8 mouse cellular contexts compared by ENCODE assay signal in genomic region chr8:123212321-123213117, GRCm38 (mm10). TPM values are rescaled to one million over a fixed set of nuclear protein-coding genes. Genes with fewer than 3 reads are reported as not detected.
DNase-seq lines count a peak whose midpoint lies in the region; ATAC-seq and TF ChIP-seq lines count a peak whose summit lies in the region.

Gene Chmp1a (minus strand): TSS chr8:123212763.
Gene Spata33 (plus strand): TSS chr8:123212832.

- peak within 1 kb of the TSS; percentile 92 for H3K4me2 ChIP-seq in forebrain, embryonic 14.5 days (ENCODE audit: low read length)
- H3K4me2 ChIP-seq in lung, embryonic 14.5 days = peak within 1 kb of the TSS; percentile 96

- peak within 1 kb of the TSS; percentile 48; the same call in 1 of the 2 replicates for H3K27ac ChIP-seq in forebrain, embryonic 14.5 days (ENCODE audit: low read depth, low read length)
- H3K27ac ChIP-seq in lung, embryonic 14.5 days (ENCODE audit: low read depth) = peak within 1 kb of the TSS; percentile 50; the same call in 1 of the 2 replicates

- H3K4me1 ChIP-seq in G1E (ENCODE audit: insufficient read depth, low read depth, low read length) = peaks cover 46% of the 10 kb centered on the region
- H3K4me1 ChIP-seq in forebrain, embryonic 14.5 days (ENCODE audit: control insufficient read depth, insufficient read depth, low read length) = peaks cover 10% of the 10 kb centered on the region
- 0 out of 2 replicates have a peak, but pooled peaks cover 4% of the 10 kb centered on the region for H3K4me1 ChIP-seq in lung, embryonic 14.5 days (ENCODE audit: insufficient read depth)

- intact Hi-C loops in heart, postnatal 14 days (cut with DNase I) = no loop called here

- peak; percentile 38; the same call in 1 of the 2 replicates for TF ChIP-seq CTCF in G1E (IDR thresholded peaks at IDR 0.05; ENCODE audit: low read depth, low read length)
- peak; percentile 68 for TF ChIP-seq CTCF in lung, embryonic 14.5 days (IDR thresholded peaks at IDR 0.05; ENCODE audit: low read depth)

- peaks cover 9% of the 10 kb centered on the region for H3K27me3 ChIP-seq in G1E (ENCODE audit: insufficient read depth, low read length)
- no peaks in the 10 kb centered on the region for H3K27me3 ChIP-seq in forebrain, embryonic 14.5 days (replicated peaks; ENCODE audit: control insufficient read depth, insufficient read depth, low read length)
- H3K27me3 ChIP-seq in lung, embryonic 14.5 days (ENCODE audit: insufficient read depth, low read length) = no peaks in the 10 kb centered on the region

- peak within 1 kb of the TSS; percentile 86 for H3K4me3 ChIP-seq in G1E (ENCODE audit: low read depth, low read length)
- H3K4me3 ChIP-seq in forebrain, embryonic 14.5 days (ENCODE audit: low read depth, low read length) = peak within 1 kb of the TSS; percentile 98
- peak within 1 kb of the TSS; percentile 93 for H3K4me3 ChIP-seq in lung, embryonic 14.5 days (ENCODE audit: low read depth, low read length)

- peak within 1 kb of the TSS; percentile 97 for H3K9ac ChIP-seq in forebrain, embryonic 14.5 days (ENCODE audit: low read length)
- H3K9ac ChIP-seq in lung, embryonic 14.5 days = peak within 1 kb of the TSS; percentile 97

- no peaks in the 10 kb centered on the region for H3K9me3 ChIP-seq in G1E (replicated peaks)
- H3K9me3 ChIP-seq in forebrain, embryonic 14.5 days (replicated peaks; ENCODE audit: control insufficient read depth, low read length) = no peaks in the 10 kb centered on the region
- H3K9me3 ChIP-seq in lung, embryonic 14.5 days (ENCODE audit: low read depth, low read length) = no peaks in the 10 kb centered on the region

- WGBS in forebrain, embryonic 14.5 days = 2% methylated on average over 65 of the region's 76 CpGs
- under 1% methylated on average over 76 of the region's 76 CpGs for WGBS in lung, embryonic 14.5 days

- peak; percentile 96 for DNase-seq in G1E (ENCODE audit: low spot score)
- DNase-seq in cerebellum, adult 11 months = peak; percentile 85
- peak; percentile 95 for DNase-seq in forebrain, embryonic 14.5 days (ENCODE audit: low spot score)
- DNase-seq in heart, postnatal 14 days = peak; percentile 90
- peak; percentile 75 to 92 for DNase-seq in layer of hippocampus, adult 18-20 months (ENCODE audit: low spot score in 2 of 2)
- peak; percentile 95 for DNase-seq in lung, embryonic 14.5 days
- peak; percentile 78 to 84 for DNase-seq in thymus, adult 18-20 months

- peaks cover 40% of the 10 kb centered on the region for H3K36me3 ChIP-seq in G1E (replicated peaks)
- peaks cover 29% of the 10 kb centered on the region for H3K36me3 ChIP-seq in forebrain, embryonic 14.5 days (ENCODE audit: control insufficient read depth, insufficient read depth, low read length)
- peaks cover 25% of the 10 kb centered on the region for H3K36me3 ChIP-seq in lung, embryonic 14.5 days (ENCODE audit: insufficient read depth)

- ATAC-seq in G1E (ENCODE audit: extremely low read depth, insufficient number of reproducible peaks, low FRiP score, poor library complexity, severe bottlenecking) = peak; percentile 79
- ATAC-seq in forebrain, embryonic 14.5 days = peak; percentile 97
- peak; percentile 92 for ATAC-seq in lung, embryonic 14.5 days (ENCODE audit: insufficient read depth)
- peak; percentile 69 for ATAC-seq in neutrophil, adult 5-6 weeks (ENCODE audit: extremely low read depth, insufficient number of reproducible peaks, low FRiP score, poor library complexity, severe bottlenecking)

RNA-seq across cellular contexts. Expression of gene Chmp1a, which starts in this region (rescaled TPM):
- 19.6 and 37.3 TPM in 2 replicates for total RNA-seq in G1E (2014; fragmentation: Nextera tagmentation)
- total RNA-seq in G1E (2017) = 57.9 and 78.2 TPM in 2 replicates
- polyA plus RNA-seq in G1E (2012) = 32.7 and 35.9 TPM in 2 replicates
- 180 and 200 TPM in 2 replicates for polyA plus RNA-seq in forebrain, embryonic 14.5 days (2014; fragmentation: Nextera tagmentation; extraction: Ambion mirVana)
- total RNA-seq in heart, postnatal 14 days (2021) = 10 to 100 TPM; 50.1 to 64.3 TPM
- total RNA-seq in layer of hippocampus, adult 18-20 months (2021) = 100 to 1,000 TPM in 1 of 2 experiments, 10 to 100 TPM in 1; 98.8 to 117 TPM
- polyA plus RNA-seq in lung, embryonic 14.5 days (2014; fragmentation: Nextera tagmentation; extraction: Ambion mirVana) = 102 and 108 TPM in 2 replicates
- 60.9 and 64.8 TPM in 2 replicates for total RNA-seq in neutrophil, adult 5-6 weeks (2017)

RNA-seq across cellular contexts. Expression of gene Spata33, which starts in this region (rescaled TPM):
- total RNA-seq in G1E (2014; fragmentation: Nextera tagmentation) (0.30 and 3.5 TPM in 2 replicates), G1E (2017) (1.1 and 1.2 TPM in 2 replicates)
- 0.09 and 0.13 TPM in 2 replicates for polyA plus RNA-seq in G1E (2012)
- polyA plus RNA-seq in forebrain, embryonic 14.5 days (2014; fragmentation: Nextera tagmentation; extraction: Ambion mirVana) = 5.8 and 6.5 TPM in 2 replicates
- 10 to 100 TPM; 38.4 to 45.7 TPM for total RNA-seq in heart, postnatal 14 days (2021)
- 10 to 100 TPM in 1 of 2 experiments, 1 to 10 TPM in 1; 6.0 to 10.4 TPM for total RNA-seq in layer of hippocampus, adult 18-20 months (2021)
- 3.1 and 4.8 TPM in 2 replicates for polyA plus RNA-seq in lung, embryonic 14.5 days (2014; fragmentation: Nextera tagmentation; extraction: Ambion mirVana)
- 0.12 TPM in 2 replicates for total RNA-seq in neutrophil, adult 5-6 weeks (2017)

Comparison
In these comparisons a context has a peak if more than half of its experiments do, and no peak if none do; other contexts are left out.
1. Peak in every context shown above with its lines: DNase-seq, ATAC-seq, H3K4me3 ChIP-seq and H3K27ac ChIP-seq.